Mouse (Mus musculus) kidney, adult 10 weeks (tissue): ENCODE data around the gene Olfr1339. TPM values are rescaled to one million over a fixed set of nuclear protein-coding genes. Genes with fewer than 3 reads are reported as not detected.

ENCODE experiments used
- polyA plus RNA-seq: library from polyadenylated mRNA; stranded (reverse); fragments of 350-450 nt; fragmentation: Illumina TruSeq; extraction: RNeasy Lipid Tissue Mini Kit (QIAGEN cat#74804); gene quantifications from one replicate; pipeline ENCODE4 v1.2.3, GENCODE M21; 2014; ENCODE audit warnings: low read depth, low replicate concordance

The Olfr1339 gene
- polyA plus RNA-seq: not detected

DNA sequence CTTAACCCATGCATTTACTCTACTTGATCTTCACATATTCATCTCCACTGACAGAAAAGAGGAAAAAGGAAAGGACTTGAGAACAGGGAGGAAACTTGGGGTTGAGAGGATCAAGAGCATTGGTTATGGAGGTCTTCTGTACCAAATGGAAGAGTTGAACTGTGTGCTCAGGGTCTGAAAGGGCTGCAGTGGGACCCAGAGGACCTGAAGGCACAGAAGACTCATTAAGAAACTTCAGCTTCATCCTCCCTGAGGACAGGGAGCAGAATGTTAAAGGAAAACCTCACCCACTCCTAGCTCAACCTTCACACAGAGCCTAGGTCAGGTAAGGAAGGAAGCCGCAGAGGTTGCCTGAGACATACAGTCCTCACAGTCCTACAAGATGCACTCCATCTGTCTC lies at the start of gene Olfr1339:
TSS of gene Olfr1339 (plus strand) at position 301 of the 400 bp plus-strand sequence.

DNA sequence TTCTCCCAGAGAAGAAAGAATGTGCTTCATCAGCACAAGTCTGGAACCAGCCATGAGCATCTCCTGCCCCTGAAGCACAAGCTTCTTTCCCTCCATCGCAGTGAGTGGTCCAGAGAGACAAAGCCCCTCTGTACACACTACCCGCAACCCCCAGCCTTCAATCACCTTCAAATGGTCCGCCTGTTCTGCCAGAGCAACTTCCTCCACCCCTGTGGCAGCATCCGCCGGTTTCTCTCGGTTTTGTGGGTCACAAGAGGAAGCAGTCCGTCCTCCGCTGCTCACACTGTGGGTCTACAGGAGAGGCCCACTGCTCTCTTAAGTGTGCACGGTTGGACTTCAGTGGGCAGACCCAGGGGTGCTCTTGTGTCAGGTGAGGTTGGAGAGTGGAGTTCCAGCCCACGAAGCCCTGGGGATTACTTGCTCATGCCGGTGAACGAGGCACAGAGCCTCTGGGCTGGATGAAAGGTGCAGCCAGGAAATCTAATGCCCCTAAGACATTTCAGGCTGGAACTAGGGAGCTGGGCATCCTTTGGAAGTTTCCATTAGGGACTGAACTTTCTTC lies 39.5 kb upstream of the Olfr1339 start, which contains the start of gene Olfr1342:
TSS of gene Olfr1342 (minus strand) at position 345 of the 562 bp plus-strand sequence.

DNA sequence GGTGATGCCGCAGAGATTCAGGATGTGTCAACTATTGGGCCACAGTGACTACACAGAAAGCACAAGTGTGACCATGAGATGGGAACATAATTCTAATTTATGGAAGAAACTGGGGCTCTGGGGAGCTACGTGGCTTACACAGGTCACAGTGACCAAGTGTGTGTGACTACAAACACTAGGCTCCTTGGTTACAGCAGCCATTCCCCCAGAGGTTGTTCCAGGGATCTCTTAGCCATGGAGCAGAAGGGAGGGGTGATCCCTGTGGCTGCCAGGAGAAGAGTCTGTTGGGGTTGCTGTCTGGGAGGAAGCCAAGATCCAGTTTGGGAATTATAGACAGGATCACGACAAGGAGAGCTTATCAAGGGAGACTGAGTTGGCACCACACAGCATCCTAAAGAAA lies 28.8 kb upstream of the Olfr1339 start, which contains the start of gene Olfr1341:
TSS of gene Olfr1341 (plus strand) at position 301 of the 400 bp plus-strand sequence.

DNA sequence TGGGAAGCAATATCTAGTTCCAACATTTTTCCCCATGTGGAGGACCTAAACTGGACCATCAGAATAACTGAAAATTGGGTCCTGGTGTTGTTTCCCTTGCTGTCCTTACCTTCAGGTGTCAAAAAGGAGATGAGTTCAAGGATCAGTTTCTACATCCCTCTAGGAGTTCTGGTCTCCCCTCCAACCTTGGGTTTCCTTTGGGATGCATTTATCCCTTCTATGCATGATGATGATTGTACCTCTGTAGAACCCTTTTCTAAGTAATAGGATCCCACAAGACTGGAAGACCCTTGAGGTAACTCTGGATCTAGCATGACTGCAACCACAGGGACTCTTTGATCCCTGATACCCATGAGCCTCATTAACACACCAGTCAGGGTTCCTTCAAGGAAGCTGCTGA lies 12.1 kb upstream of the Olfr1339 start, which contains the start of gene Olfr1340:
TSS of gene Olfr1340 (plus strand) at position 301 of the 400 bp plus-strand sequence.

DNA sequence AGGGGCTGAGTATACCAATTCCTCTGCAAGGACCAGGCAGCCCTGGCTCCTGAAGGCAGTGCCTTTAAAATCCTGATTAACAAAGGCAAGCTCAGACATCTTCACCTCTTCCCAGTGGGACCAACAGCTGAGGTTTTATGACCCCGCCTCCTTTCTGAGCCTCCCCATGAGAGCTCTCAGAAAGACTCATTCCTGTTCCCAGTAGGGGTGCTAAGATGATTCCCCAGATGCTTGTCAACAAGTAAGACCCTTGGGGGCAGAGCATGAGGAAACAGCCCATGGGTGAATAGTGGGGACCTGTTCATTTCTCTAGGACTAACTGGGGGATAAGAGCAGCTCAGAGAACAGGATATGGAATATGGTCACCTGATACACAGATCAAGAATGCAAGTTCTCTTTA lies 26.7 kb downstream of the Olfr1339 start, which contains the start of gene Olfr1338:
TSS of gene Olfr1338 (minus strand) at position 101 of the 400 bp plus-strand sequence.

DNA sequence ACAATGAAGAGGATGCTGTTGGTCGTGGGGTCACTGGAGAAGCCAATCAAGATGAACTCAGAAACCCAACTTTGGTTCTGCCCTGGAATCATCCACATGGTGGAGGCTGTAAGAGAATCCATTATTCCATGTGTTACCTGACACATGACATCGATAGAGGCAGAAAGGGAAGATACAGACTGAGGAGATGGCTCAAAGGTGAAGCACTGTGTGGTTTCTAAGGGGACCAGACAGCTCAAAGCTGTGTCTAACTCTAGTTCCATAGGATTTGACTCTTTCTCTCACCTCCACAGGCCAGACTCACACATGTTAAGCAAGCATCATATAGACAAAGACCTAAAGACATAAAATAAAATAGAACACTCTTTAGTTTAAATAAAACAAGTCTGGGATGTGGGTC lies 50.5 kb downstream of the Olfr1339 start, which contains the start of gene Olfr1337:
TSS of gene Olfr1337 (minus strand) at position 101 of the 400 bp plus-strand sequence.

Other genes starting within 250 kb of the Olfr1339 start
- 1.4 TPM for gene Tie1, start 242.1 kb upstream of the Olfr1339 start, polyA plus RNA-seq
- 17.4 TPM for gene 2610528J11Rik, start 205.2 kb upstream of the Olfr1339 start, polyA plus RNA-seq
- gene Tmem125, start 188.1 kb upstream of the Olfr1339 start, polyA plus RNA-seq: 4.9 TPM
- not detected for gene Cfap57, start 111.4 kb upstream of the Olfr1339 start, polyA plus RNA-seq
- gene Ebna1bp2, start 111.4 kb upstream of the Olfr1339 start, polyA plus RNA-seq: 21.4 TPM
- not detected for gene Olfr62, start 73.2 kb upstream of the Olfr1339 start, polyA plus RNA-seq
- not detected for gene Olfr1342, start 39.4 kb upstream of the Olfr1339 start, polyA plus RNA-seq
- gene Olfr1341, start 28.7 kb upstream of the Olfr1339 start, polyA plus RNA-seq: not detected
- not detected for gene Olfr1340, start 12.0 kb upstream of the Olfr1339 start, polyA plus RNA-seq
- not detected for gene Olfr1338, start 26.6 kb downstream of the Olfr1339 start, polyA plus RNA-seq
- gene Olfr1337, start 50.4 kb downstream of the Olfr1339 start, polyA plus RNA-seq: not detected
- gene Olfr1335, start 77.8 kb downstream of the Olfr1339 start, polyA plus RNA-seq: not detected
- gene Olfr1333, start 104.1 kb downstream of the Olfr1339 start, polyA plus RNA-seq: not detected
- gene Olfr1331, start 132.5 kb downstream of the Olfr1339 start, polyA plus RNA-seq: not detected
- not detected for gene Olfr1330, start 156.4 kb downstream of the Olfr1339 start, polyA plus RNA-seq
- not detected for gene Olfr1329, start 185.3 kb downstream of the Olfr1339 start, polyA plus RNA-seq
- not detected for gene Olfr1328, start 206.4 kb downstream of the Olfr1339 start, polyA plus RNA-seq
- not detected for gene Lao1, start 229.4 kb downstream of the Olfr1339 start, polyA plus RNA-seq